Mouse (Mus musculus): ENCODE data around the gene Zc3h7b. TPM values are rescaled to one million over a fixed set of nuclear protein-coding genes. Genes with fewer than 3 reads are reported as not detected.
"Not testable (repeated sequence)": the region's sequence is repeated elsewhere in the genome, so short reads cannot be mapped to it uniquely, and the experiment has no call there.

Gene Zc3h7b
- polyA plus RNA-seq, 1 experiment from 2014 or later = 26.6 TPM

DNA sequence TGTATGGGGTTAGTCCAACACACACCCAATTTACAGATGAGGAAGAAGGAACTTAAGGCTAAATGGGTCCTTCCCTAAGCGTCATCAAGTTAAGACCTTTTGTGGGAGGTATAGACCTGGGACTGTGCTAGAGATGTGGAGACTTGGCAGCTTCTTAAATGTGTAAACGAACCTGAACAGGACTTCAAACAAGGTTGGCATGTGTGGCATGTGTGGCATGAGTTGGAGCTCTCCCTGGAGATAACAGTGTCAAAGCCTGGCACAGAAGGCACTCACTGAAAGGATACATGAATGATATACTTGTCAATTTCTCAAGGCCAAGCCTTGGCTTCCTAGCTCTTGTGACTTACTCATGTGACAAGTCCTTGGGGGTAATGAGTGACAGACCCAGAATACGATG is 5.6 kb upstream of the Zc3h7b start:
- WGBS = 56% methylated on average over 3 of the region's 3 CpGs
- H3K4me2 ChIP-seq (ENCODE audit: low read length) = no peak overlapping the region
- no peaks in the 10 kb centered on the region for H3K27me3 ChIP-seq (ENCODE audit: control insufficient read depth, insufficient read depth, low read length)
- H3K4me3 ChIP-seq (ENCODE audit: control insufficient read depth in 1 of 2, insufficient read depth in 1 of 2, low read depth in 1 of 2, low read length in 2 of 2) = no peak overlapping the region
- ATAC-seq (ENCODE audit: insufficient number of reproducible peaks, insufficient read depth, low FRiP score, low read depth) = no peak
- no peaks in the 10 kb centered on the region for H3K36me3 ChIP-seq (ENCODE audit: control insufficient read depth, insufficient read depth, low read length)
- H3K9me3 ChIP-seq (ENCODE audit: control insufficient read depth, low read length) = no peaks in the 10 kb centered on the region
- H3K27ac ChIP-seq (replicated peaks in 1 of 2; ENCODE audit: control insufficient read depth in 1 of 2, insufficient read depth in 1 of 2, low read depth in 2 of 2, low read length in 2 of 2) = no peak overlapping the region
- no peak overlapping the region for H3K9ac ChIP-seq (ENCODE audit: low read length)
- H3K4me1 ChIP-seq (ENCODE audit: control insufficient read depth in 2 of 2, insufficient read depth in 2 of 2, low read length in 2 of 2) = 0 out of 4 replicates have a peak, but pooled peaks cover 0 to 2% of the 10 kb centered on the region in 2 experiments

DNA sequence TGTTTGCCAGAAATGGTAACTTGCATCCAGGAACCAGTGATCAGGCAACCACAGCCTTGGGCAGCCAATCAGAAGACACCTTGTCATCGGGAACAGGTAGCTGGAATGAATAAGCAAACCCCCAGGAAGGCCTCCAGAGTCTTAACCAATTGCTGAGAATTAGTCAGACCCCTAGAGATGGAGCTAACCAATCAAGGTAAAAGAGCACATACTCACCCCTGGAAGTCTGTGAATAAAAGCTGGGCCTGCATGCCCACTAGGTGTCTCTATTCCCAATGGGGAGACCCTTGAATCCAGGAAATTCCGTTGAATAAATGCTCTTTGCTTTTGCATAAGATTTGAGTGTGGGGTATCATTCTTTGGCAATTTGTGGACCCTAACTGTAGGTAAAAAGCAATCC is 4.9 kb upstream of the Zc3h7b start:
- no peak overlapping the region for H3K4me3 ChIP-seq (ENCODE audit: control insufficient read depth in 1 of 2, insufficient read depth in 1 of 2, low read depth in 1 of 2, low read length in 2 of 2)
- H3K4me2 ChIP-seq (ENCODE audit: low read length) = no peak overlapping the region
- H3K9ac ChIP-seq (ENCODE audit: low read length) = no peak overlapping the region
- ATAC-seq (ENCODE audit: insufficient number of reproducible peaks, insufficient read depth, low FRiP score, low read depth) = no peak
- 12% methylated on average over 2 of the region's 2 CpGs for WGBS
- no peak overlapping the region for H3K27ac ChIP-seq (replicated peaks in 1 of 2; ENCODE audit: control insufficient read depth in 1 of 2, insufficient read depth in 1 of 2, low read depth in 2 of 2, low read length in 2 of 2)
- H3K9me3 ChIP-seq (ENCODE audit: control insufficient read depth, low read length) = no peaks in the 10 kb centered on the region
- H3K4me1 ChIP-seq (ENCODE audit: control insufficient read depth in 2 of 2, insufficient read depth in 2 of 2, low read length in 2 of 2) = peaks cover 0 to 5% of the 10 kb centered on the region in 2 experiments; a peak in 1 of 4 replicates
- H3K27me3 ChIP-seq (ENCODE audit: control insufficient read depth, insufficient read depth, low read length) = no peaks in the 10 kb centered on the region
- H3K36me3 ChIP-seq (ENCODE audit: control insufficient read depth, insufficient read depth, low read length) = no peaks in the 10 kb centered on the region

DNA sequence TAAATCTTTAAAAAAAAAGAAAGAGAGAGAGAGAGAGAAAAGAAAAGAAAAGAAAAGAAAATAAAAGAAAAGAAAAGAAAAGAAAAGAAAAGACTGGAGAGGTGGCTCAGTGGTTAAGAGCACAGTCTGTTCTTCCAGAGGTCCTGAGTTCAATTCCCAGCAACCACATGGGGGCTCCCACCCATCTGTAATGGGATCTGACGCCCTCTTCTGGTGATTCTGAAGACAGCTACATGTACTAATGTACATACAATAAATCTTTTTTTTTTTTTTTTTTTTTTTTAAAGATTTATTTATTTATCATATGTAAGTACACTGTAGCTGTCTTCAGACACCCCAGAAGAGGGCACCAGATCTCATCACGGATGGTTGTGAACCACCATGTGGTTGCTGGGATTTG is 2.5 kb upstream of the Zc3h7b start:
- not testable (repeated sequence) for H3K27ac ChIP-seq (replicated peaks in 1 of 2; ENCODE audit: control insufficient read depth in 1 of 2, insufficient read depth in 1 of 2, low read depth in 2 of 2, low read length in 2 of 2); H3K4me2 ChIP-seq (ENCODE audit: low read length); H3K36me3 ChIP-seq (ENCODE audit: control insufficient read depth, insufficient read depth, low read length); H3K27me3 ChIP-seq (ENCODE audit: control insufficient read depth, insufficient read depth, low read length); ATAC-seq (ENCODE audit: insufficient number of reproducible peaks, insufficient read depth, low FRiP score, low read depth); H3K9me3 ChIP-seq (ENCODE audit: control insufficient read depth, low read length); H3K9ac ChIP-seq (ENCODE audit: low read length); H3K4me3 ChIP-seq (ENCODE audit: control insufficient read depth in 1 of 2, insufficient read depth in 1 of 2, low read depth in 1 of 2, low read length in 2 of 2)
- peaks cover 2 to 12% of the 10 kb centered on the region in 2 experiments for H3K4me1 ChIP-seq (ENCODE audit: control insufficient read depth in 2 of 2, insufficient read depth in 2 of 2, low read length in 2 of 2)
- WGBS = 6% methylated on average over 1 of the region's 2 CpGs

DNA sequence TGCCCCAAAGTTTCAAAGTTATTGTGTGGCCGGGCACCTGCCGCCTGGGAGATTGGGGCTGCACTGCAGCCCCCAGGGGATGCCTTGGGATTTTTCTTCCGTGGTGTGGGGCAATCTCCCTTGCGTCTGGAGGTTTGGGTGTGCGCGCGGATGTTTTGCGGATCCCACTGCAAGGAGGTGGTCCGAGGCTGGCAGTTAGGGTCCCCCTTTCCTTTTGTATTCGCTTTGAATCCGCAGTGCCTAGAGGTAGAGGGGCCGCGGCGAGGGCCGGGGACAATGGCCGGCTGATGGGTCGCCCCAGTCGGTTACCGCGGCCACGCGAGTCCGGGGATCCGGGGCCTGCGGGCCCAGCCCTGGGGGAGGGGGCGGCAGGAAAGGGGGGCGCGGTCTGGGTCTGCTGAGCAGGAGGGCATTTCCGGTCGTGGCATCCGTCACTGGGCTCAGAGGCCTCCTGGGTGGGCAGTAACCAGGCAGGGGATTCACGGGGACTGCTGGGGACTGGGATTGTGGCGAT is 801 bp downstream of the Zc3h7b start:
- ATAC-seq (ENCODE audit: insufficient number of reproducible peaks, insufficient read depth, low FRiP score, low read depth) = peak; percentile 62
- H3K27ac ChIP-seq (replicated peaks in 1 of 2; ENCODE audit: control insufficient read depth in 1 of 2, insufficient read depth in 1 of 2, low read depth in 2 of 2, low read length in 2 of 2) = peak overlapping the region; percentile 90 to 91
- H3K9ac ChIP-seq (ENCODE audit: low read length) = peak overlapping the region; percentile 99
- peaks cover 12 to 23% of the 10 kb centered on the region in 2 experiments for H3K4me1 ChIP-seq (ENCODE audit: control insufficient read depth in 2 of 2, insufficient read depth in 2 of 2, low read length in 2 of 2)
- no peaks in the 10 kb centered on the region for H3K27me3 ChIP-seq (ENCODE audit: control insufficient read depth, insufficient read depth, low read length)
- under 1% methylated on average over 32 of the region's 33 CpGs for WGBS
- H3K4me2 ChIP-seq (ENCODE audit: low read length) = peak overlapping the region; percentile 90
- no peaks in the 10 kb centered on the region for H3K36me3 ChIP-seq (ENCODE audit: control insufficient read depth, insufficient read depth, low read length)
- peak overlapping the region; percentile 96 to 97 for H3K4me3 ChIP-seq (ENCODE audit: control insufficient read depth in 1 of 2, insufficient read depth in 1 of 2, low read depth in 1 of 2, low read length in 2 of 2)
- H3K9me3 ChIP-seq (ENCODE audit: control insufficient read depth, low read length) = no peaks in the 10 kb centered on the region

DNA sequence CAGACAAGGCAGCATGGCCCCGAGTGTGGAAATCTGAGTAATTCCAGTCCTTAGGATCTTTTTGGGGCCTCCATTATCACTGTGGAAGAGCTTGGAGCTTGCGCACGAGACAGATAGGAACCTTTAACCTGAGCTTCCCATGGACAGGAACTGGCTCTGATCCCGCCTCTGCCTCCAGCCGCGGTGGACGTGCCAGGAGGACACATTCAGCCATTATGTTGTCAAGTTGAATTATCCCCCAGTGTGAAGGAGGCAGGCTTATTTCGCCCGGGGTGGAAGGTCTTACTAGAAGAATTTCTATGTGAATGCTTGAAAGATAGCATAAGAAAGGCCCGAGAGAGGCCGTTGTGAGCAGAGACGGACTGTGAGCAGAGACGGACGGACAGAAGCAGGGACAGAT is 4.9 kb downstream of the Zc3h7b start:
- no peak overlapping the region for H3K4me3 ChIP-seq (ENCODE audit: control insufficient read depth in 1 of 2, insufficient read depth in 1 of 2, low read depth in 1 of 2, low read length in 2 of 2)
- H3K9ac ChIP-seq (ENCODE audit: low read length) = peak overlapping the region; percentile 17; the same call in 1 of the 2 replicates
- no peaks in the 10 kb centered on the region for H3K36me3 ChIP-seq (ENCODE audit: control insufficient read depth, insufficient read depth, low read length)
- H3K27me3 ChIP-seq (ENCODE audit: control insufficient read depth, insufficient read depth, low read length) = no peaks in the 10 kb centered on the region
- no peaks in the 10 kb centered on the region for H3K9me3 ChIP-seq (ENCODE audit: control insufficient read depth, low read length)
- peaks cover 12 to 18% of the 10 kb centered on the region in 2 experiments for H3K4me1 ChIP-seq (ENCODE audit: control insufficient read depth in 2 of 2, insufficient read depth in 2 of 2, low read length in 2 of 2)
- H3K4me2 ChIP-seq (ENCODE audit: low read length) = peak overlapping the region; percentile 46
- no peak for ATAC-seq (ENCODE audit: insufficient number of reproducible peaks, insufficient read depth, low FRiP score, low read depth)
- peak overlapping the region; percentile 41 to 79 for H3K27ac ChIP-seq (replicated peaks in 1 of 2; ENCODE audit: control insufficient read depth in 1 of 2, insufficient read depth in 1 of 2, low read depth in 2 of 2, low read length in 2 of 2)
- 20% methylated on average over 14 of the region's 14 CpGs for WGBS

DNA sequence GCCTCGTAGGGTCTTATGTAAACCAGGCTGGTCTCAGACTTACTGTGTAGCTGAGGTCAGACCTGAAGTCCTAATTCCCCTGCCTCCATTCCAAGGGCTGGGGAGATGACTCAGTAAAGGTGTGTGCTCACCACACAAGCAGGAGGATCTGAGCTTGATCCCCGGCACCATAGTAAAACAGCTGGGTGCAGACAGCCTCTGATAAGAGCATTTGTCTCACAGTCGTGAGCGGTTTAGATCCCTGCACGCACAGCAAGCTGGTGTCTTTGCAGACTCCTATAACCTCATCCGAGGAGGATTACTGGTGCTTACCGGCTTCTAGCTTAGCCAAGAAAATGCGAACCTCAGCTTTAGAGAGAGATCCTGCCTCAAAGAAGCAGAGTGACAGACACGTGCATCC is 8.8 kb downstream of the Zc3h7b start:
- no peaks in the 10 kb centered on the region for H3K27me3 ChIP-seq (ENCODE audit: control insufficient read depth, insufficient read depth, low read length)
- no peak overlapping the region for H3K4me3 ChIP-seq (ENCODE audit: control insufficient read depth in 1 of 2, insufficient read depth in 1 of 2, low read depth in 1 of 2, low read length in 2 of 2)
- H3K4me1 ChIP-seq (ENCODE audit: control insufficient read depth in 2 of 2, insufficient read depth in 2 of 2, low read length in 2 of 2) = peaks cover 10 to 11% of the 10 kb centered on the region in 2 experiments
- H3K27ac ChIP-seq (replicated peaks in 1 of 2; ENCODE audit: control insufficient read depth in 1 of 2, insufficient read depth in 1 of 2, low read depth in 2 of 2, low read length in 2 of 2) = no peak overlapping the region
- H3K9ac ChIP-seq (ENCODE audit: low read length) = no peak overlapping the region
- peaks cover 9% of the 10 kb centered on the region; the same call in 1 of the 2 replicates for H3K36me3 ChIP-seq (ENCODE audit: control insufficient read depth, insufficient read depth, low read length)
- ATAC-seq (ENCODE audit: insufficient number of reproducible peaks, insufficient read depth, low FRiP score, low read depth) = no peak
- H3K4me2 ChIP-seq (ENCODE audit: low read length) = no peak overlapping the region
- no peaks in the 10 kb centered on the region for H3K9me3 ChIP-seq (ENCODE audit: control insufficient read depth, low read length)
- 92% methylated on average over 9 of the region's 9 CpGs for WGBS

DNA sequence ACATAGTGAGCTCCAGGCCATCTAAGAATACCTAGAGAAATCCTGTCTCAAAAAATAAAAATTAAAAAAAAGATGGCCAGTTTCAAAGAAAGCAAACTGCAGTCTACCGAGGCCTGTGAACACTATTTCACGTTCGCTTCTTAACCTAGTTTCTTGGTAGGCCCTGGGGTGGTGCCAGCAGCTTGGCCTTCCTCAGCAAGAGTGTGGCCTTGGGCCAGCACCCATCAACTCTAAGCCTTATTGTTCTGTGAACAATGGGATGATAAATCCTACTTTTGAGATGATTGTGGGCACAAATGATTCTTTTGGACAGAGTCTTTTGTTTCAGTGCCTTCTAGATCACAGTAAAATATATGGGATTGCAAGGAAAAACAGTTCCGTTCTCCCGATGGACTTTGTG is 13.8 kb downstream of the Zc3h7b start:
- ATAC-seq (ENCODE audit: insufficient number of reproducible peaks, insufficient read depth, low FRiP score, low read depth) = no peak
- Histone ChIP-seq H3K36me3 (ENCODE audit: control insufficient read depth, insufficient read depth, low read length) (peaks cover 16% of the 10 kb centered on the region; the same call in 1 of the 2 replicates), H3K4me2 (ENCODE audit: low read length) (no peak overlapping the region), H3K4me3 (ENCODE audit: control insufficient read depth in 1 of 2, insufficient read depth in 1 of 2, low read depth in 1 of 2, low read length in 2 of 2) (no peak overlapping the region), H3K27ac (replicated peaks in 1 of 2; ENCODE audit: control insufficient read depth in 1 of 2, insufficient read depth in 1 of 2, low read depth in 2 of 2, low read length in 2 of 2) (no peak overlapping the region), H3K9me3 (ENCODE audit: control insufficient read depth, low read length) (no peaks in the 10 kb centered on the region), H3K27me3 (ENCODE audit: control insufficient read depth, insufficient read depth, low read length) (no peaks in the 10 kb centered on the region), H3K4me1 (ENCODE audit: control insufficient read depth in 2 of 2, insufficient read depth in 2 of 2, low read length in 2 of 2) (peaks cover 0 to 11% of the 10 kb centered on the region in 2 experiments; a peak in 2 of 4 replicates), H3K9ac (ENCODE audit: low read length) (no peak overlapping the region)
- WGBS = 87% methylated on average over 5 of the region's 5 CpGs

DNA sequence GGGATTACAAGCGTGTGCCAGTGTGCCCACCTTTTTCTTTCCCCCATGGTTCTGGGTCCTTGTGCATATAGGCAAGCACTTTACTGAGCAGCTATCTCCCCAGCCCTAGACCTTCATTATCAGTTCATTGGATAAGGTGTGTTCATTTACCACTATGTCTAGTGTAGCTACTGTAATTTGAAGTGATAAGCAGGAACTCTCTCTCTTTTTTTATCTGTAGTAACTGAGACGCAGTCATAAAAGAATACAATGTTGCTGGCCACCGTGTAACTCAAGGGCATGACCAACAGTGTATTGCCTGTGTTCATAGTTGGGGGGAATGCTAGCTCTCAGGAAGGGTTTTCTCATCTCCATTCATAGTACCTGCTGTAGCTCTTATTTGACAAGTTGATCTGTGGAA is 14.7 kb downstream of the Zc3h7b start:
- peaks cover 16% of the 10 kb centered on the region; the same call in 1 of the 2 replicates for H3K36me3 ChIP-seq (ENCODE audit: control insufficient read depth, insufficient read depth, low read length)
- H3K27me3 ChIP-seq (ENCODE audit: control insufficient read depth, insufficient read depth, low read length) = no peaks in the 10 kb centered on the region
- peaks cover 0 to 11% of the 10 kb centered on the region in 2 experiments; a peak in 3 of 4 replicates for H3K4me1 ChIP-seq (ENCODE audit: control insufficient read depth in 2 of 2, insufficient read depth in 2 of 2, low read length in 2 of 2)
- no peak for ATAC-seq (ENCODE audit: insufficient number of reproducible peaks, insufficient read depth, low FRiP score, low read depth)
- no peaks in the 10 kb centered on the region for H3K9me3 ChIP-seq (ENCODE audit: control insufficient read depth, low read length)
- no peak overlapping the region for H3K9ac ChIP-seq (ENCODE audit: low read length)
- no peak overlapping the region for H3K27ac ChIP-seq (replicated peaks in 1 of 2; ENCODE audit: control insufficient read depth in 1 of 2, insufficient read depth in 1 of 2, low read depth in 2 of 2, low read length in 2 of 2)
- H3K4me3 ChIP-seq (ENCODE audit: control insufficient read depth in 1 of 2, insufficient read depth in 1 of 2, low read depth in 1 of 2, low read length in 2 of 2) = no peak overlapping the region
- no peak overlapping the region for H3K4me2 ChIP-seq (ENCODE audit: low read length)
- 60% methylated on average over 3 of the region's 3 CpGs for WGBS
